Mouse (Mus musculus): ENCODE measurements at regions not wholly inside any gene's neighbourhood (a gene's known extent, or its start where the extent isn't known, plus 50 kb on each side); places are given as distances from the start of the nearest gene placed in this dataset.

- Histone ChIP-seq H3K4me2 (replicated peaks; ENCODE audit: low read depth, low read length) (no peak overlapping the region), H3K27ac (ENCODE audit: low read length) (no peak overlapping the region), H3K4me3 (ENCODE audit: low read depth, low read length) (no peak overlapping the region), H3K4me1 (ENCODE audit: insufficient read depth, low read depth, low read length) (no peaks in the 10 kb centered on the region), H3K9ac (replicated peaks; ENCODE audit: low read depth) (no peak overlapping the region), H3K27me3 (replicated peaks; ENCODE audit: insufficient read depth, low read length) (no peaks in the 10 kb centered on the region), H3K9me3 (ENCODE audit: low read length) (no peaks in the 10 kb centered on the region), H3K36me3 (ENCODE audit: insufficient read depth, low read length) (no peaks in the 10 kb centered on the region)
- DNase-seq (ENCODE audit: low spot score), result no peak
- ATAC-seq, result no peak
- 50% methylated on average over 10 of the region's 10 CpGs for WGBS
- no peak for TF ChIP-seq EP300 (IDR thresholded peaks at IDR 0.05)
- no peak for TF ChIP-seq CTCF (IDR thresholded peaks at IDR 0.05)
Measured at GRCm38 (mm10) chr6:50029895-50030515, 80.0 kb upstream of the Mpp6 start.

GRCm38 (mm10) chr6:50031356-50031755 lies 78.7 kb upstream of the Mpp6 start:
- H3K9ac ChIP-seq (replicated peaks; ENCODE audit: low read depth), result no peak overlapping the region
- H3K4me2 ChIP-seq (replicated peaks; ENCODE audit: low read depth, low read length), result no peak overlapping the region
- H3K4me3 ChIP-seq (ENCODE audit: low read depth, low read length), result no peak overlapping the region
- TF ChIP-seq EP300 (IDR thresholded peaks at IDR 0.05) (no peak), CTCF (IDR thresholded peaks at IDR 0.05) (no peak)
- H3K27me3 ChIP-seq (replicated peaks; ENCODE audit: insufficient read depth, low read length), result no peaks in the 10 kb centered on the region
- H3K9me3 ChIP-seq (ENCODE audit: low read length), result no peaks in the 10 kb centered on the region
- H3K36me3 ChIP-seq (ENCODE audit: insufficient read depth, low read length), result no peaks in the 10 kb centered on the region
- no peaks in the 10 kb centered on the region for H3K4me1 ChIP-seq (ENCODE audit: insufficient read depth, low read depth, low read length)
- WGBS, result 60% methylated on average over 5 of the region's 5 CpGs
- no peak overlapping the region for H3K27ac ChIP-seq (ENCODE audit: low read length)
- no peak for ATAC-seq
- no peak for DNase-seq (ENCODE audit: low spot score)

GRCm38 (mm10) chr6:50032894-50033595 lies 77.0 kb upstream of the Mpp6 start:
- no peak for ATAC-seq
- Histone ChIP-seq H3K9me3 (ENCODE audit: low read length) (no peaks in the 10 kb centered on the region), H3K27me3 (replicated peaks; ENCODE audit: insufficient read depth, low read length) (no peaks in the 10 kb centered on the region), H3K9ac (replicated peaks; ENCODE audit: low read depth) (no peak overlapping the region), H3K27ac (ENCODE audit: low read length) (no peak overlapping the region), H3K4me1 (ENCODE audit: insufficient read depth, low read depth, low read length) (no peaks in the 10 kb centered on the region), H3K36me3 (ENCODE audit: insufficient read depth, low read length) (no peaks in the 10 kb centered on the region), H3K4me3 (ENCODE audit: low read depth, low read length) (no peak overlapping the region), H3K4me2 (replicated peaks; ENCODE audit: low read depth, low read length) (no peak overlapping the region)
- no peak for DNase-seq (ENCODE audit: low spot score)
- WGBS, result 52% methylated on average over 15 of the region's 15 CpGs
- TF ChIP-seq CTCF (IDR thresholded peaks at IDR 0.05) (no peak), EP300 (IDR thresholded peaks at IDR 0.05) (no peak)

- H3K9me3 ChIP-seq (ENCODE audit: low read length), result no peaks in the 10 kb centered on the region
- no peak overlapping the region for H3K9ac ChIP-seq (replicated peaks; ENCODE audit: low read depth)
- H3K36me3 ChIP-seq (ENCODE audit: insufficient read depth, low read length), result no peaks in the 10 kb centered on the region
- H3K4me2 ChIP-seq (replicated peaks; ENCODE audit: low read depth, low read length), result peak overlapping the region; percentile 22; the same call in 1 of the 2 replicates
- H3K27ac ChIP-seq (ENCODE audit: low read length), result no peak overlapping the region
- WGBS, result 27% methylated on average over 4 of the region's 4 CpGs
- DNase-seq (ENCODE audit: low spot score) (peak; percentile 17), ATAC-seq (no peak)
- no peak overlapping the region for H3K4me3 ChIP-seq (ENCODE audit: low read depth, low read length)
- no peaks in the 10 kb centered on the region for H3K27me3 ChIP-seq (replicated peaks; ENCODE audit: insufficient read depth, low read length)
- no peaks in the 10 kb centered on the region for H3K4me1 ChIP-seq (ENCODE audit: insufficient read depth, low read depth, low read length)
- TF ChIP-seq EP300 (IDR thresholded peaks at IDR 0.05), result no peak
- TF ChIP-seq CTCF (IDR thresholded peaks at IDR 0.05), result no peak
Measured at GRCm38 (mm10) chr6:50037614-50038013, 72.4 kb upstream of the Mpp6 start.

GRCm38 (mm10) chr6:50038369-50038768 lies 71.7 kb upstream of the Mpp6 start:
- Histone ChIP-seq H3K9me3 (ENCODE audit: low read length) (no peaks in the 10 kb centered on the region), H3K9ac (replicated peaks; ENCODE audit: low read depth) (no peak overlapping the region), H3K4me1 (ENCODE audit: insufficient read depth, low read depth, low read length) (no peaks in the 10 kb centered on the region), H3K4me2 (replicated peaks; ENCODE audit: low read depth, low read length) (no peak overlapping the region), H3K36me3 (ENCODE audit: insufficient read depth, low read length) (no peaks in the 10 kb centered on the region), H3K27ac (ENCODE audit: low read length) (no peak overlapping the region), H3K4me3 (ENCODE audit: low read depth, low read length) (no peak overlapping the region), H3K27me3 (replicated peaks; ENCODE audit: insufficient read depth, low read length) (no peaks in the 10 kb centered on the region)
- no peak for ATAC-seq
- WGBS, result 27% methylated on average over 3 of the region's 3 CpGs
- TF ChIP-seq CTCF (IDR thresholded peaks at IDR 0.05) (no peak), EP300 (IDR thresholded peaks at IDR 0.05) (no peak)
- DNase-seq (ENCODE audit: low spot score), result no peak

- no peaks in the 10 kb centered on the region for H3K4me1 ChIP-seq (ENCODE audit: insufficient read depth, low read depth, low read length)
- H3K9me3 ChIP-seq (ENCODE audit: low read length), result no peaks in the 10 kb centered on the region
- DNase-seq (ENCODE audit: low spot score) (peak; percentile 51), ATAC-seq (no peak)
- no peaks in the 10 kb centered on the region for H3K27me3 ChIP-seq (replicated peaks; ENCODE audit: insufficient read depth, low read length)
- H3K4me2 ChIP-seq (replicated peaks; ENCODE audit: low read depth, low read length), result no peak overlapping the region
- H3K9ac ChIP-seq (replicated peaks; ENCODE audit: low read depth), result no peak overlapping the region
- no peak overlapping the region for H3K4me3 ChIP-seq (ENCODE audit: low read depth, low read length)
- H3K36me3 ChIP-seq (ENCODE audit: insufficient read depth, low read length), result no peaks in the 10 kb centered on the region
- H3K27ac ChIP-seq (ENCODE audit: low read length), result no peak overlapping the region
- no peak for TF ChIP-seq CTCF (IDR thresholded peaks at IDR 0.05)
- no peak for TF ChIP-seq EP300 (IDR thresholded peaks at IDR 0.05)
- 77% methylated on average over 10 of the region's 10 CpGs for WGBS
Measured at GRCm38 (mm10) chr6:50041044-50041443, 69.0 kb upstream of the Mpp6 start.
